Mouse (Mus musculus): ENCODE measurements around the gene Usb1. TPM values are rescaled to one million over a fixed set of nuclear protein-coding genes. Genes with fewer than 3 reads are reported as not detected.

Usb1 gene
- total RNA-seq, 2 experiments from 2014 or later = 5.1 to 16.9 TPM

DNA sequence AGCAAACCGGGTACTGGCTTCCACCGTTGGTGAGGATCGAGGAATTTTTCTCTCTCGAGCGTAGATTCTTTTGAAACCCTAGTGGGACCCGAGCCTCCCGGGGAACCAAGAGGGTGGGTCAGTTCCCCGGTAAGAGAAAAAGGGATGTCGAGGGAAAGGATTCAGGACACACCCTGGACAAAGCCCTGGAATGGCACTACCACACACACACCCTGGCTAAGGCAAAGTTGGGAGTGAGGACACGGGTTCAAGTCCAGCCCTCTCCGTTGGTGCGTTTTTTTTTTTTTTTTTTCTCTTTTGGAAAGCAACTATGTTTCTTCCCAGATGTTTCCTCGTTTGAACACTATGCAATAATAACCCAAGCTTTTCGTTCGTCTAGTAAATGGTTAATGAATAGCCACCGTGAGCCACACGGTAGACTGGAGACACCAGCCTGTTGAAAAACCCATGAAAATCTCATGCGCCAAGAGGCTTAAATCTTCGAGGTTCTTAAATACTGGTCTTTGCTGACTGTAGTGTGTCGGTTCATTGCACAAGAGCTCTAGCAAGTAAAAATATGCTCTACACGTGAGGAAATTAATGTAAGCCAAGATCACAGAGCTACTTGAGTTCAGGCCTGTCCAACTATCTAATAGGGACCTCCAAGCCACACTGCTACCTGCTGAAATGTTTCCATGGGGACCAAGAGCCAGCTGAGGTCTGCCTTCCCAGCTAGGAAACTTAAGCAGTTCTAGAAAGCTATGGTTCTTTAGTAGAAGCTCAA, 534 bp downstream of the Usb1 start:
- ATAC-seq (replicated peaks; ENCODE audit: low FRiP score, low TSS enrichment, poor library complexity, severe bottlenecking) = no peak

DNA sequence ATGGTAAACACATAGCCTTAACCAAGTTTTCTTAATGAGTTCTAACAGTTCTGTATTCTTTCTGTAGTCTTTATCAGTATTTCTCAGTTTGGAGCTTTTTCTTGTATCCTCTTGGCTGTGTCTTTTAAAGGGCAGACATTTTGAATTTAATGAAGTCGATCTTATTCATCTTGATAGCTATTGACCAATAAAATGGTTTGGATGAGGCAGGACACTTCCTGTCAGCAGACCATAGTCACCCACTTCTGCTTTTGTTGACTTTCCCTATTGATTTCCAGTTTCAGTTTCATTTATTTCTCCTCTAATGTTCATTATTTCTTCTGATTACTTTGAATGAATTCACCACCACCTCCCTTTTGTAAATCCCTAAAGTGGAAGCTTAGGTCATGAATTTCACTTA, 3.6 kb downstream of the Usb1 start:
- ATAC-seq (replicated peaks; ENCODE audit: low FRiP score, low TSS enrichment, poor library complexity, severe bottlenecking) = no peak

DNA sequence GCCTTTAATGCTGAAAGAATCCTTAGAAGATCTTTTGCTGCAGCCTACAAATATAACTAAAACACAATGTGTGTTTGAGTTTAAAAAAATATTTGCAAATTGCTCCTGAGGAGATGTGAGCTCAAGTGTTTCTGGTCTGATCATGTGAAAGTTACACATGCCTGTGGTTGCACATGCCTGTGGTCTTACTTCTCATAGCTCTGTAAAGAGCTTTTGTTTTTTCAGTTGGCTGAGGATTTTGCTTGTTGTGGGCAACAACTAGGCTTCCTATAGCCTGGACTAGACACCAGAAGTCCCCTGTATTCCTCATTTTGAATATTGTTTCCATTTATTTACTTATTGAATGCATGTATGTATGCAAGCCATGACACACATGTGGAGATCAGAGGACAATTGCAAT, 4.3 kb downstream of the Usb1 start:
- ATAC-seq (replicated peaks; ENCODE audit: low FRiP score, low TSS enrichment, poor library complexity, severe bottlenecking) = no peak

DNA sequence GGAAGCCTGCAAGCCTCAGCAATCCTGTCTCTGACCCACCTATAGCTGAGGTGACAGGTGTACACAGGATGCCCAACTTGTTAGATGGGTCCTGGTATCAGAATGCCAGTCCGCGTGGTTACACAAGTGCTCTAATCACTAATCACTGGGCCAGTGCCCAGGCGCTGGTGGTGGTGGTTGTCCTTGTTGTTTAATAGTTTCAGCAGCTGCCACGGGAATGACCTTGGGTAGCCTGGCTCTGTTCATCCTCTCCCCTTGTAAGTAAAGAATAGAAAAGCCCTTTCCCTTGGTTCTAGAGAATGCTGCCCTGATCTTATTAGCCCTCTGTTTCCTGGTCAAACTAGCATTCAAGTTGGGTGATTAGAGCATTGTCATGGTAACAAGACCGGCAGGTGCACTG, 9.6 kb downstream of the Usb1 start:
- ATAC-seq (replicated peaks; ENCODE audit: low FRiP score, low TSS enrichment, poor library complexity, severe bottlenecking) = no peak

DNA sequence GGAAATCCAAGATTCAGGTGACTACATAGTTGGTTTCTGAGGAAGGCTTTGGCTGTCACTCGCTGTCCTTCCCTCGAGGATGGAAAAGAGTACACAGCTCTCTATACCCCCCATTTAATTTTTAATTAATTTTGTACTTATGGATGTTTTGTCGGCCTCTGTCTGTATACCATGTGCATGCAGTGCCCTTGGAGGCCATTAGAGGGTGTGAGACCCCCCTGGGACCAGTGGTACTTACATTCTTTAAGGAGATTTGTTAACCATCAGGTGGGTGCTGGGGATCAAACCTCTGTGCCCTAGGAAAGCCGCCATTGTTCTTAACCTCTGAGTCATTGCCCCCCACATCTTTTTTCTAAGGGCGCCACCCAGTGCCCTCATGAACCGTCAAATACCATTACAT, 12.6 kb downstream of the Usb1 start:
- no peak for ATAC-seq (replicated peaks; ENCODE audit: low FRiP score, low TSS enrichment, poor library complexity, severe bottlenecking)

DNA sequence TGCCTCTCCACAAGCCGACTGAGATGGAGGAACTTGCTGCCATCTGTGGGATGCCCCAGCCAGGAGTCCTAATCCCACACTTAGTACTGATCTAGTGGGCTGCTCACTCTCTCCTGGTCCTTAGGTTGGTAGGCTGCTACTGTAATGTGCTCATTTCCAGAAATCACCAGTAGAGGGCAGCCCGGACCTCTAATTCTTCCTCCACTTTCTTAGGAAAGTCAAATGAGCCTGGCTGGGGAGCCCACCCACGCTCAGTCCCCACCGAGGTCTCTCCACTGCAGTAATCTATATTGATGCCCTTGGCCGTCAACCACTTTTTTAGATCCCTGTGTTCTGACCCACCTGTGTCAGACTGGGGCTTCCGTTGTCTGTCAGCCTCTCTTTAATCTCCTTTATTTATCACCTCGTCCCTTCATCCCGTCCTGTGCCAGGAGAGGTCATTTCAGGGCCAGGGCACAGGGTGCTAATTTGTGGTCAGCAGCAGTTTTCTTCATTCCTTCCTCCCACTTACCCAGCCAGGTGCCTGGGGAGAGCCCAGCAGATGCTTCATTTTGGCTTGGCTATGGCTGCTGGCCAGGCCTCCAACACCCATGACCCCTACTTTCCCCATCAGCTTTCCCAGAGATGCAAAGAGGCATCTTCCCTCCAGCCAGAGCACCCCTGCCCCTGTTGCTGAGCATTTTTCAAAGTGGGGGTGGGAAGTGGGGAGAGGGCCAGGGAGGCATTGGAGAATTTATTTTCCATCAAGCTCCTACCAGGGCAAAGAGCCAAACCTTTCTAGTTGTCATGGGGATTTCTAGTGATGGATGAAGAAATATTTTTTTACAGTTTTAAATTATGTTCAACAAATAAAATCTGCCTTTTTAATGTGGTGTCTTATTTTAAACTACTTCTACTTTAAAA, 14.8 kb downstream of the Usb1 start:
- peak; percentile 68 for ATAC-seq (replicated peaks; ENCODE audit: low FRiP score, low TSS enrichment, poor library complexity, severe bottlenecking)

DNA sequence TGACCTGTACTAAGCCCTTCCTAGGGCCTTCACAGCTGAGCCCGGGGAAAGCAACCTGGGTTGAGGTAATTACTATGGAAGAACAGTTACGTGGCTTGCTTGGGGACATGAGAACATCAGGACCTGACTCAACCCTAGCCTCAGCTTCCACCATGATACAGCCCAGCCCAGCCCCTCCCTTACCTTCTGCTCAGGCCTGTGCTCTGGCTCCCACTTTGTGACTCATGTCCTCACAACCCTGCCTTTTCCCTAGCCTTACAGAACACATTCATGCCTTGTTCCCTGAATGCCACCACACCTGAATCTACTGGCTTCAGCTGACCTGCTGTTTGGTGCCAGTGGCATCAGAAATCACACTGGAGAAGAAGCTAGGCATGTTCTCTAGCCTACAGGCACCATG, 16.3 kb downstream of the Usb1 start:
- ATAC-seq (replicated peaks; ENCODE audit: low FRiP score, low TSS enrichment, poor library complexity, severe bottlenecking) = no peak

DNA sequence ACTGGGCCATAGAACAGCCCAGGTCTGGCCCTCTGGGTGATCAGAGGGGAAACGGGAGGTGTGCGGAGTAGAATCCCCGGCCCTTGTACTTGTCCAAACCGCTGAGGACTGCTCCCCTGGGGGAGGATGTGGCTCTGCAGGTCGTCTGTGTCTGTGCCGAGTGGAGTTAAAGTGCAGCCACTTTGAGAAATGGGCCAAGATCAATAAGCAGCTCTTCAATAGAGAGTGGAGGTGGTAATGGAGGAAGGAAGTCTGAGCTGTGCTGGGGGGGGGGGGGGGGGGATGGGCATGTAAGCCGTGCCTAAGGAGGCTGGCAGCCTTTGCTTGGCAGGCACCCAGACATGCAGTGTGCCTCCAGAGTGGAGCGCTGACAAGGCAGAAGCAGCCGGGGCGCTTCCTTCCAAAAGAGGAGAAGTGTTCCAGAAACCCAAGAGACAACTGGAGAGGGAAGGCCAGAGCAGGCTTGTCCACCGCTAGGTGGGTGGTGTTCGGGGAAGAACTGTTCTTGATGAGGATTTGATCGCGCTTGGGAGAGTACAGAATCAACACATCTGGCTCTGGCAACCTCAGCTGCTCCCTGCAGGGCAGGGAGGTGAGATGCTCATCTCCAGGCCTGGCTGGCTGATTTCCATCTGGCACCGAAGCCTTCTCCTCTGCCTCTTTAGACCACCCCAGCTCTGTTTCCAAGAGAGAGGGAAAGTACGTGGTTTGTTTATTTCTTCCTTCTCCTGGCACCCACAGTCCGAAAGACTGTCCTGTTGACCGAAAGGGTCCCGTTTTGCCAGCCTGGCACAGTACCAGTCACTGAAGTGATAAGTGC, 16.9 kb downstream of the Usb1 start:
- no peak for ATAC-seq (replicated peaks; ENCODE audit: low FRiP score, low TSS enrichment, poor library complexity, severe bottlenecking)

DNA sequence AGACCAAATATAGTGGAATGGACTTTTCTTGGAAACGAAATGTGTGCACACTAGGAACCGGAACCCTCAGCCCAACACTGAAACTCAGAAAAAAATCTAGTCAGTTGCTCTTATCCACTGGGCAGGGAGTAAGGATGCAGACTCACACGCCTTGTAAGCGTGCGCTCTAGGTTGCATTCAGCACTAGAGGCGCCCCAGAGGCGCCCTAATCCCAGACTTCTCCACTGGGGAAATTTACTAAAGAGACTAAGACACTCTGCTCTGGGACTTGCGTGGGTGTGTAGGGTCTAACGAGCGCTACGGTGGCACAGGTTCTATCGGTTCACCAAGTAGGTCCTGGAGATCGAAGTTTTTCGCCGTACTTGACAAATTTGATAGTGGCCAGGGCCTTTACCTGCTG, 19.4 kb downstream of the Usb1 start:
- no peak for ATAC-seq (replicated peaks; ENCODE audit: low FRiP score, low TSS enrichment, poor library complexity, severe bottlenecking)

DNA sequence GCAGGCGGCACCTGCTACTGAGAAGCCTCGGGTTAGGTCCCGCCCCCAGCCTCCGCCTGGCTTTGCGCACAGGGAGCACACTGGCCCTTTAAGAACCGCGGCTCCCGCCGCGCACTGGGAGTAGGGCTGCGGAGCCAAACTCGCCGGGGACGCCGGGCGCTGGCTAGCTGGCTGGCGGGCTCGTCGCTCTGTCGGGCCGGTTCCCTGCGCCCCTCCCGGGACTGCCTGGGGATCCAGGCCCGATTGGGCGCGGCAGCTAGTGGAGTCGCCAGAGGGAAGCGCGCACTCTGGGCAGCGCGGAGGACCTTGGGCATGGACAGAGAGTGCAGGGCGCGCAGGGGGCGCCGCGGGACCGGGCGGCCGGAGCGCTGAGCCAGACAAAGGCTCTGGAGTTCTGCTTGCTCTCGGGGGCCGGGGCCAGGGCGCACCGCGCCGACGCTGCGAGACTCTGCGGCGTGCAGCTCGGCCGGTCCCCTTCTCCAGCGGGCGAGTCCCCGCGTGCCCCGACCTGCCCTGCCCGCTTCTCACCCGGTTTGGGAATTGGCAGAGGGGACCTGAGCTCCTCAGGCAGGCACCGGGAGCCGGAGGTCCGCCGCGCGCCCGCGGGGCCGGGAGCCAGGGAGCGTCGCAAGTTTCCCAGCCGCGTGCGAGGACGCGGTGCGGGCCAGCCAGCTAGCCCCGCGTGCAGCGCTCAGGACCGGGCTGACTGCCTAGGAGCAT, 20.2 kb downstream of the Usb1 start, which contains the start of gene Mmp15:
Gene Mmp15, plus strand, starts transcription at position 118 of the 720 bp plus-strand sequence.
- ATAC-seq (replicated peaks; ENCODE audit: low FRiP score, low TSS enrichment, poor library complexity, severe bottlenecking) = no peak

DNA sequence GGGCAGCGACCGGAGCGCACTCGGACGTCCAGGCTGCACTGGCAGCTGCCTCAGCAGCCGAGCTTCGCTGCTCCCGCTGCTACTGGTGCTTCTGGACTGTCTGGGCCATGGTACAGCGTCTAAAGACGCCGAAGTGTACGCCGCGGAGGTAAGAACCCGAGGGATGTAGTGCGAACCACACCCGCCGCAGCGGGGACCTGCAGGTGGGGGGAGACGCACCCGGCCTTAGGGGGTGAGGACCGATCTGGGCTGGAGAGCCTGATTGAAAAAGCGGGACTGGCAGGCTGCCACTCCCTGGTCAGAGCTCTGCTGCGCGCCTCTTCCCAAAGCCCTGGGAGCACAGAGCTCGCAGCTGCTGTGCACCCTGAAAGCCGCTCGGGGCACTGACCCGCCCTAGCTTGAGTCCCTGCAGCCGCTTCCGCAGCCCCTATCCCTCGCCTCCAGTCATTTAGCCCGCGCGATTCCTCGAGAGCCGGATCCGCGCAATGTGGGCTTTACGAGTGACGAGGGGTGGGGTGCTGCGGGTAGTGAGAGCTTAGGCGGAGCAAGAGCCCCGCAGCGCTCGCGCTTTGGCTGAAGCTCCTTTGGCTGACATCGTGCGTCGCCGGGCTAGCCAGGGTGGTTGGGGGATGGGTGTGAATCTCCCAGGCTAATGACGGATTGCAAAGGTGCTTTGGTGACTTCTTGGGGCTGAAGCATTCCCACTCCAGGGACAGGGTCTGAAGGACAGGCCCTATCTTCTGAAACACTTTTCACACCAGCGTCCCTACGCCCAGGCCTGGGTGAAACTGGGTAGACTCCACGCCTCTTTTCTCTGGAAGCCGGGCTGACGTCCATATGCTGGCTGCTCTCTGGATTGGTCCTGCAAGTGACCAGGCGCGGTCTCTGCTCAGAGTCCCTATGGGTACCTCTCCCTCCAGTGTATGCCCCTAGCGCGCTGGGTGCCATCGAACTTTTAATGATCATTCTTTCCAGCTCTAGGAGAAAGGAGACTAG, 21.1 kb downstream of the Usb1 start:
- peak; percentile 18; the same call in 1 of the 2 replicates for ATAC-seq (replicated peaks; ENCODE audit: low FRiP score, low TSS enrichment, poor library complexity, severe bottlenecking)

DNA sequence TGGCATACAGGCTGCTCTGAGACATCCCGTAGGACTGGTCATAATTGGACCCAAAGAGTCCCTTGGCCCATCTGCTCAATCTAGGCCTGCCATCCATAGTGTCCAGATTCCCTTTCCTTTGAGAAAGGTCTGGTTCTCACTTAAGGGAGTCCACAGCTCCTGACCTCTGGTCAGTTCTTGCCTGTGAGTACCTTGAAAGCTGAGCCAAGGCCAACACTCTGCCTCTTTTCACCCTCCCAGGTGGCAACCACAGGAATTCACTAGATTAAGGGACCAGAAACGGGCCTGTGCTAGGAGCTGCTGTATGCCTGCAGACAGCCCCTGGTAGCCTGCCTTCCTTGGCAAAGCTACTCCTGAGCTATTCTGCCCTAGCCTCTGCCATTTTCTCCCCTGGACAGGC, 22.5 kb downstream of the Usb1 start:
- no peak for ATAC-seq (replicated peaks; ENCODE audit: low FRiP score, low TSS enrichment, poor library complexity, severe bottlenecking)

DNA sequence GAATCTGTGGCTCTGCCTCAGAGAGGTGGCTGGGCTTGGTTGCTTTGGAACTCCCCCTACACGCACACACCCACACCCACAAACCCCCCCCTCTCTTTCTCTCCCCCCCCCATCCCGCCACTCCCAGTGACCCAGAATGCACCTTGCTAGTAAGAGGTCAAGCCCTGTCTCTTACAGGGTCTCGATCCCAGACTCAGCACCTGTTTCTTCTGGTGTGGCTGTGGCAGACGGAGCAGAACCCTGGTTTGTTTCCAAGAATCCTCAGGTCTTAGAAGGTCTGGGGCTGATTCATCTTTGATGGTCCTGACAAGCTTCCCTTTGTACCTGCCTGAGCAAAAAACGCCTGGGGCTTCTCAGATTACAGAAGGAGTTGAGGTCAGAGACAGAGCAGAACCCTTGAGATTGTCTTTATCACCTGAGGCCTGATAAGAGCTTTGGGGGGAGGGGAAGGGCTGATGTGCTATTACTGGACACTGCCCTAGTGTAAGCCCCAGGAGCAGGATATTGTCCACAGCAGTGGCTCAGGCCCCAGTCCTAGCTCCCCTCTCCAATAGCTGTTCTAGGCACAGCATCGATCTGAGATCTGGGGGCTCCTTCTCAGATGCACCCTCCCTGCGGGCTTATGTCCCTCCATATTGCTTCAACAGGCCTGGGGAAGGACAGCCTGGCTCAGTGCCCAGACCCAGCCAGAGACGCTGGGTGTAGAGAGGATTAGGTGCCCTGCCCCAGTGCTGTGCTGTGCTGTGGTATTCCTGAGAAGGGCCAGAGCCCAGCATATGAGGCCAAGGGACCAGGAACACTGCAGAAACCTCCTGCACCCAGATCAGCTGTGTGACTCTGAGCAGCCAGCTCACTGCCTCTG, 26.7 kb downstream of the Usb1 start:
- peak; percentile 42; the same call in 1 of the 2 replicates for ATAC-seq (replicated peaks; ENCODE audit: low FRiP score, low TSS enrichment, poor library complexity, severe bottlenecking)

DNA sequence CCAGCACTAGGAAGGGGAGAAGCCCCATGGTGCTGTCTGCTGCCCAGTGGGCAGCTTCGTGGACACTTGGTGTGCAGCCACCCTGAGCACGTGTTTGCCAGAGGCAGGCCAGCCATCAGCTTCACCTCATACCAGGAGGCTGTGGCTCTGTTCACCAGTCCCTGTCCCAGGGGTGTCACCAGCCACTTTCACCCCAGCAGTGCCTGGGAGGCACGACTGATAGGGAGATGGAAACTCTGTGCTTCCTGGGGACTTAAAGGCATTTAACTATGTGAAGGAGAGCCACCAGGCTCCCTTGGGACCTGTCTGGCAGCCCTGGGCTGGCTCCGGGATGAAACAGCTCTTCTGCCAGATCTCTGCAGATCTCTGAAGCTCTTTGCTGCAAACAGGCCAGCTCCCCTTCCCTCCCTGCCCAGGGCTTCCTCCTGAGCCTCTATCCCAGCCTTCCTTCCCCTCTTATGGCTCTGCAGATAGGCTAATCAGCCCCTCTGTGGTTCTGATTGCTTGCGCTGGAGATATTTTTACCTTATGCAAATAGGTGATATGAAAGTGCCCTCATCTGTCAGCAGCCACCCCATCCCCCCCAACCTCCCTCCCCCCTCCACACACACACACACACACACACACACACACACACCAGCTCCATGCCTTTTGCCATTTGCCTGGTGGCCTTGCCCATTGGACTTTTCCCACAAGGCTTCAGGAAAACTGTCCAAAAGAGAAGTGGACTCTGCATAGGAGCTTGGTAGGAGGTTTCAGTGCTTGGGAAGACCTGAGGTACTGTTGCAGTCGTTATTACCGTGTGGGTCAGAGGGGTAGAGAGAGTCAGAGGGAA, 28.3 kb downstream of the Usb1 start:
- ATAC-seq (replicated peaks; ENCODE audit: low FRiP score, low TSS enrichment, poor library complexity, severe bottlenecking) = peak; percentile 61

DNA sequence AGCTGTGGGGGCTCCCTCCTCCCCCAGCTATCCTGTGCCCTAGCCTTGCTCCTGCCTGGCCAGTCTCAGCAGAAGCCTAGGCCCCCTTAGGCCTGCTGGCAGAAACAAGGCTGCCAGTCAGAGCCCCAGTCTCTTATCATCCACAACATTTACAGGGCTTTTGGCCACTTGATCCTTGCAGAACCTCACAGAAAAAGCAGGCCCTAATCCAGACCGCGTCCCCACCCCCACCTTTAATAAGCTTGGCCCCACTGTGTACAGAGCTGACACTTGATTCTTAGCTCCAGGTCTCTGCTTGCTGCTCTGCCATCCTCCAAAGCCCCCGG, 28.9 kb downstream of the Usb1 start:
- peak; percentile 42 for ATAC-seq (replicated peaks; ENCODE audit: low FRiP score, low TSS enrichment, poor library complexity, severe bottlenecking)

DNA sequence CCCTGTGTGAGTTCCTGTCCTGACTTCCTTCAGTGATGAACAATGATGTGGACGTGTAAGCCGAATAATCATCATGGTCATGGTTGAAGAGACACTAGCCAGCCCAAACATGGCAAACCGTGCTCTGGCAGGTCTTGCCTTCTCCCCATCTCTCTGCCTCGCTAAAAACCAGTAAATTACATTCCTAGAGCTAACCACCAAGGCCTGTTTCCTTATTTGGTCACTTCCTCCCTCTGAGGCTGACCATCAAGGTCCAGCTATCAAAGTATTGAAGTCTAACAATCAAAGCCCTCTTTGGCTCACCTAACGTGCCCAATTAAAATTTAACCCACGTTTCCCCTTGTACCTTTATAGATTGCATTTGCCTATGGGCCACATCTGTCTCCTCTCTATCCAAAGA, 30.2 kb downstream of the Usb1 start:
- no peak for ATAC-seq (replicated peaks; ENCODE audit: low FRiP score, low TSS enrichment, poor library complexity, severe bottlenecking)

Data from megakaryocyte-erythroid progenitor cell, adult 5-6 weeks (primary cell).